Mouse (Mus musculus) olfactory bulb, adult 2 months (tissue): Measurements from ENCODE around the gene Fam168a.

Experiments
- CTCF ChIP-seq: fragments of 200-500 bp; IDR thresholded peaks from 2 replicates; pipeline ENCODE4 v1.5.1; 2012; ENCODE audit warnings: low read depth, mild to moderate bottlenecking, low read length, moderate library complexity; ENCODE audit not compliant: insufficient read depth
- POLR2A ChIP-seq: fragments of 200-500 bp; IDR thresholded peaks from 2 replicates; pipeline ENCODE4 v1.6.1; 2012; ENCODE audit warnings: mild to moderate bottlenecking, low read depth, low read length, moderate library complexity; ENCODE audit not compliant: insufficient read depth

GRCm38 (mm10) chr7:100873197-100873596 is 166.8 kb downstream of the Fam168a start:
- TF ChIP-seq CTCF (no peak), POLR2A (no peak)
